ENCODE assay signal across 28 mouse cellular contexts in genomic region chr7:65452246-65452645, GRCm38 (mm10).
DNase-seq lines count a peak whose midpoint lies in the region; ATAC-seq and TF ChIP-seq lines count a peak whose summit lies in the region.
"Had no signal": no experiment of that assay in that cellular context is flagged by ENCODE, and none has a peak within 500 bp of the region (broad histone marks: within the 10 kb centered on the region; RNA-seq: fewer than 3 reads in every experiment).

No protein-coding gene starts in this region.

- H3K4me3 ChIP-seq in CH12.LX (replicated peaks in 1 of 3; ENCODE audit: low read depth in 2 of 3, low read length in 2 of 3, poor library complexity in 1 of 3) (no peak overlapping the region), myocyte (no peak overlapping the region)
- H3K4me3 ChIP-seq: embryonic facial prominence, embryonic 10.5 days; forebrain, embryonic 10.5 days; heart, adult 2 months; heart, embryonic 13.5 days; hindbrain, embryonic 12.5 days; kidney, embryonic 15.5 days; limb, embryonic 12.5 days had no signal

- H3K36me3 ChIP-seq in CH12.LX (replicated peaks in 1 of 2; ENCODE audit: control insufficient read depth in 1 of 2, insufficient read depth in 1 of 2, low read length in 1 of 2): no peaks in the 10 kb centered on the region
- no peaks in the 10 kb centered on the region for H3K36me3 ChIP-seq in myocyte (ENCODE audit: control insufficient read depth, insufficient read depth)
- H3K36me3 ChIP-seq: embryonic facial prominence, embryonic 10.5 days; forebrain, embryonic 10.5 days; heart, embryonic 13.5 days; hindbrain, embryonic 12.5 days; kidney, embryonic 15.5 days; limb, embryonic 12.5 days had no signal

- TF ChIP-seq RAD21 in CH12.LX (IDR thresholded peaks at IDR 0.05; ENCODE audit: low read depth, low read length): no peak

- no peak overlapping the region for H3K4me2 ChIP-seq in CH12.LX (ENCODE audit: insufficient read depth, low read depth, poor library complexity, severe bottlenecking)
- peak overlapping the region; percentile 77 for H3K4me2 ChIP-seq in myocyte (ENCODE audit: low read depth)
- H3K4me2 ChIP-seq: heart, embryonic 13.5 days; hindbrain, embryonic 12.5 days; kidney, embryonic 15.5 days; limb, embryonic 12.5 days; liver, embryonic 11.5 days; midbrain, embryonic 11.5 days had no signal

- no peaks in the 10 kb centered on the region for H3K79me2 ChIP-seq in CH12.LX (replicated peaks; ENCODE audit: control insufficient read depth, extremely low read depth, insufficient read depth, poor library complexity, severe bottlenecking)
- no peaks in the 10 kb centered on the region for H3K79me2 ChIP-seq in myocyte (ENCODE audit: control insufficient read depth, insufficient read depth)

- dilution Hi-C loops in CH12.LX (cut with MboI; ENCODE audit: extremely low pct_ligation_motif_present, extremely low pct_unique_long_range_greater_than_20kb, low sequenced_read_pairs): no loop called here

- no peak for ATAC-seq in megakaryocyte progenitor cell, adult 5-6 weeks (replicated peaks; ENCODE audit: poor library complexity)
- ATAC-seq: forebrain, embryonic 16.5 days; liver, postnatal 0 days; lung, postnatal 0 days had no signal

- in situ Hi-C loops in CH12.LX (cut with MboI; ENCODE audit: low pct_ligation_motif_present, low pct_unique_long_range_greater_than_20kb, low sequenced_read_pairs): no loop called here

- no peak overlapping the region for H3K9ac ChIP-seq in CH12.LX (ENCODE audit: insufficient read depth, low read depth)
- H3K9ac ChIP-seq: heart, embryonic 13.5 days; hindbrain, embryonic 12.5 days; kidney, embryonic 15.5 days; limb, embryonic 12.5 days; liver, postnatal 0 days had no signal

- H3K9me3 ChIP-seq in CH12.LX (replicated peaks; ENCODE audit: low read length): peaks cover 5% of the 10 kb centered on the region
- H3K9me3 ChIP-seq: embryonic facial prominence, embryonic 10.5 days; forebrain, embryonic 10.5 days; heart, embryonic 13.5 days; hindbrain, embryonic 12.5 days; kidney, embryonic 15.5 days had no signal

- H3K27me3 ChIP-seq in CH12.LX (replicated peaks) (no peaks in the 10 kb centered on the region), myocyte (ENCODE audit: control insufficient read depth, insufficient read depth, insufficient read length) (no peaks in the 10 kb centered on the region)
- H3K27me3 ChIP-seq: heart, embryonic 13.5 days; hindbrain, embryonic 12.5 days; kidney, embryonic 15.5 days; limb, embryonic 12.5 days had no signal

- no peak overlapping the region for H3ac ChIP-seq in myocyte (ENCODE audit: control insufficient read depth, insufficient read length)

- peaks cover 0 to 23% of the 10 kb centered on the region in 2 experiments; a peak in 2 of 4 replicates for H3K4me1 ChIP-seq in CH12.LX (ENCODE audit: control insufficient read depth in 1 of 2, insufficient read depth in 2 of 2)
- H3K4me1 ChIP-seq: kidney, embryonic 15.5 days; limb, embryonic 12.5 days had no signal

- TF ChIP-seq CTCF in CH12.LX (conservative IDR thresholded peaks at IDR 0.05 in 1 of 2, IDR thresholded peaks at IDR 0.05 in 1 of 2; ENCODE audit: low read depth in 2 of 2, low read length in 2 of 2): no peak

- TF ChIP-seq POLR2A in CH12.LX (IDR thresholded peaks at IDR 0.05; ENCODE audit: low read depth, low read length) (no peak), myocyte (IDR thresholded peaks at IDR 0.05; ENCODE audit: insufficient read length, low read depth) (no peak)

- peak; percentile 28 for DNase-seq in adrenal gland, adult 2 months
- no peak for DNase-seq in adrenal gland, postnatal 10 days
- DNase-seq in CH12.LX (ENCODE audit: extremely low read depth): peak; percentile 37
- DNase-seq in brain, adult 2 months (ENCODE audit: low read depth, low spot score): peak; percentile 34
- no peak for DNase-seq in right cerebral cortex, postnatal 4 days
- DNase-seq in thymus, postnatal 25 days: no peak
- DNase-seq: adrenal gland, postnatal 25 days; cerebellum, adult 11-12 months; cerebellum, postnatal 10 days; heart, adult 2 months; kidney, adult 11 months; kidney, postnatal 36 days; layer of hippocampus, postnatal 36 days; liver, postnatal 0 days; thymus, adult 18-20 months had no signal

- H3K27ac ChIP-seq in CH12.LX (ENCODE audit: insufficient read depth, low read depth): no peak overlapping the region
- H3K27ac ChIP-seq: embryonic facial prominence, embryonic 10.5 days; forebrain, embryonic 10.5 days; heart, adult 2 months; heart, embryonic 13.5 days; hindbrain, embryonic 12.5 days; kidney, embryonic 15.5 days; limb, embryonic 12.5 days; macrophage had no signal

- no peak for TF ChIP-seq EP300 in CH12.LX (IDR thresholded peaks at IDR 0.05; ENCODE audit: low read length)

TF ChIP-seq in CH12.LX, 34 proteins besides CTCF, POLR2A, EP300 and RAD21:
- no peak for TF ChIP-seq KAT2A (IDR thresholded peaks at IDR 0.05; ENCODE audit: insufficient replicate concordance, low read length)
- TF ChIP-seq MAZ (IDR thresholded peaks at IDR 0.05; ENCODE audit: low read depth, low read length): no peak
- no peak for TF ChIP-seq CHD1 (IDR thresholded peaks at IDR 0.05; ENCODE audit: low read depth, low read length)
- no peak for TF ChIP-seq ZC3H11A (IDR thresholded peaks at IDR 0.05; ENCODE audit: low read depth, low read length)
- TF ChIP-seq PAX5 (IDR thresholded peaks at IDR 0.05; ENCODE audit: low read length): no peak
- no peak for TF ChIP-seq HCFC1 (IDR thresholded peaks at IDR 0.05; ENCODE audit: low read depth, low read length)
- TF ChIP-seq SMC3 (IDR thresholded peaks at IDR 0.05; ENCODE audit: low read depth, low read length): no peak
- TF ChIP-seq MEF2A (IDR thresholded peaks at IDR 0.05; ENCODE audit: borderline replicate concordance, low read depth, low read length): no peak
- no peak for TF ChIP-seq POLR2AphosphoS2 (IDR thresholded peaks at IDR 0.05; ENCODE audit: low read depth, low read length)

TF ChIP-seq in myocyte, 11 proteins besides CTCF, POLR2A, EP300 and RAD21:
- TF ChIP-seq POLR2AphosphoS2 (IDR thresholded peaks at IDR 0.05; ENCODE audit: insufficient read length, low read depth): no peak
- TF ChIP-seq REST (IDR thresholded peaks at IDR 0.05; ENCODE audit: insufficient read depth, insufficient read length): no peak
- TF ChIP-seq MYOD1 (IDR thresholded peaks at IDR 0.05; ENCODE audit: control insufficient read depth in 1 of 3, insufficient read length in 2 of 3, low read depth in 2 of 3): peak; percentile 98 to 99 (median 99)
- peak; percentile 68 for TF ChIP-seq TCF3 (IDR thresholded peaks at IDR 0.05; ENCODE audit: insufficient read length, low read depth)
- peak; percentile 70 to 96 (median 82) for TF ChIP-seq MYOG (IDR thresholded peaks at IDR 0.05; ENCODE audit: control insufficient read depth in 1 of 3, insufficient read depth in 1 of 3, insufficient read length in 2 of 3, low read depth in 2 of 3)
- no peak for TF ChIP-seq CEBPB (IDR thresholded peaks at IDR 0.05; ENCODE audit: insufficient read depth, poor library complexity, severe bottlenecking)
- TF ChIP-seq USF1 (IDR thresholded peaks at IDR 0.05; ENCODE audit: low read depth): no peak
- TF ChIP-seq SRF (IDR thresholded peaks at IDR 0.05; ENCODE audit: control insufficient read depth, insufficient read length, low read depth): no peak
- no peak for TF ChIP-seq MAX (IDR thresholded peaks at IDR 0.05; ENCODE audit: low read depth)
- TF ChIP-seq E2F4 (IDR thresholded peaks at IDR 0.05; ENCODE audit: insufficient read depth): no peak
- peak; percentile 82 for TF ChIP-seq TCF12 (IDR thresholded peaks at IDR 0.05; ENCODE audit: insufficient read depth, poor library complexity, severe bottlenecking)

Comparison
In these comparisons a context has a peak if more than half of its experiments do, and no peak if none do; other contexts are left out.
1. DNase-seq: peak in adrenal gland, adult 2 months (single experiment), CH12.LX (single experiment) and brain, adult 2 months (single experiment); none in adrenal gland, postnatal 10 days (single experiment), right cerebral cortex, postnatal 4 days (single experiment) and thymus, postnatal 25 days (single experiment).